Mouse (Mus musculus) liver, embryonic 14.5 days (tissue): ENCODE measurements around the gene Clic6.

ENCODE experiments used
- CTCF ChIP-seq: IDR thresholded peaks from 2 replicates; pipeline ENCODE4 v1.5.1; 2016; ENCODE audit warnings: antibody characterized with exemption, low read depth, control low read depth
- EP300 ChIP-seq: IDR thresholded peaks from 2 replicates; pipeline ENCODE4 v1.6.1; 2016; ENCODE audit warnings: antibody characterized with exemption, low read depth

DNA sequence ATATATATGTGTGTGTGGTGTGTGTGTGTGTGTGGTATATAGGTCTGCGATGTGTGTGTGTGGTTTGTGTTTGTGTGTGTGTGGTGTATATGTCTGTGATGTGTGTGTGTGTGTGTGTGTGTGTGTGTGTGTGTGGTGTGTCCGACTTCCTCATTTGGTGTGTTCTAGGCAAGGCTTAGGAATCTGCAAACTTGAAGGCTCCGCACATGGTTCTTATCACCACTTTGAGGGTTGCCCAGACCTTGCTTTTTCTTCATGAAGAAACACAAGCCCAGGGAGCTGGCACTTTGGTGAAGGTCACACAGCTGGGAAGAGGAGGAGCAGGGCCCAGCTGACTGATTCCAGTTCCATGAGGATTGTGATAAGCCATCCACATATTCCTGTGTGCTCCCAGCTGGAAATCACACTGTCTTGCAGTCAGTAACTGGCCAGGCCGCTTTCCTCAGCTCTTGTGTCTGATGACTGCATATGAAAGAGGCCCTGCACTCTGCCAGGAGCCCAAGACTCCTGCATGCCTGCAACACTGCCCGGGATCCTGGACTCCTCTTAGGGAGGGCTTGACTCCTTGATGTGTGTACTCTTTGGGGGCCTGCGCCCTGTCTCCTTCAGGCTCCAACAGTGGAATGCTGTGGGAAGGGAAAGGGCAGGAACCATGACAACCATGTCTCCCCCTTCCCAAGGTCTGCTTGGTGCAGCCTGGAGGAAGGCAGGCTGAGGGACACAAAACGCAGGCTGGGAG, 93.5 kb downstream of the Clic6 start:
- TF ChIP-seq CTCF: no peak
- TF ChIP-seq EP300: no peak
